Mouse (Mus musculus): ENCODE measurements around the gene Olfr544.

Gene Olfr544

DNA sequence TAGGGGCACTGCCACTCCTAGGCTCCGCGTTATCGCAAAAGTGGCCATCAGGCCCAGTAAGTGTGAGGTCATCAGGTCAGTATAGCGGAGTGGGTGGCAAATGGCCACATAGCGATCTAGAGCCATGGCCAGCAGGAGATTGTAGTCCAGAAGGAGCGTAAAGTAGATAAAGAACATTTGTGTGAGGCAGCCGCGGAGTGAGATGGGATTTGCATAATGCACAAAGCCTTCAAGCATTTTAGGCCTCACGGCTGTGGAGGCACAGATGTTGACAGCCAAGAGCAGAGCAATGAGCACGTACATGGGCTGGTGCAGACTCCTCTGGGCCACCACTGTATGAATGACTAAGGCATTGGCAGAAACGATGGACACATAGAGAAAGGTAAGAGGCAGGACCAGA is 10.7 kb downstream of the Olfr544 start:
- DNase-seq (ENCODE audit: low read depth, low spot score) = no peak

DNA sequence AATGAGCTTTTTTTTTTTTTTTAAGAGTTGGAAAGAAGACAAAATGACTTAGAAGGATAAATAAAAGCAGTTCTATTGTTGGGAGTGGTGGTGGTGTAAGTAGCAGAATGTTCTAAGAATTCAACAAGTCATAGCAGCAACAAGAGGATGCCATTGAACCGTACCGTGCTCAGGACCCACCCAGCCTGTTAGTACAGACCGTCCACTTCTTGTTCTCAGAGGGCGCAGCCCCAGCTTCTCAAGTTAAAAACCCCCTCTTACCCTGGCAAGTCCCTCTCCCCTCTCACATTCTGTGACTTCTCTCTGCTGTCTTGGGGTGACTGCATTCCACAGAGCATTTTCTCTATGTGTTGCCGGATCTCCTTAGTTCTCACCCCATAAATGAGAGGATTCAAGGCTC is 11.5 kb downstream of the Olfr544 start:
- DNase-seq (ENCODE audit: low read depth, low spot score) = no peak

DNA sequence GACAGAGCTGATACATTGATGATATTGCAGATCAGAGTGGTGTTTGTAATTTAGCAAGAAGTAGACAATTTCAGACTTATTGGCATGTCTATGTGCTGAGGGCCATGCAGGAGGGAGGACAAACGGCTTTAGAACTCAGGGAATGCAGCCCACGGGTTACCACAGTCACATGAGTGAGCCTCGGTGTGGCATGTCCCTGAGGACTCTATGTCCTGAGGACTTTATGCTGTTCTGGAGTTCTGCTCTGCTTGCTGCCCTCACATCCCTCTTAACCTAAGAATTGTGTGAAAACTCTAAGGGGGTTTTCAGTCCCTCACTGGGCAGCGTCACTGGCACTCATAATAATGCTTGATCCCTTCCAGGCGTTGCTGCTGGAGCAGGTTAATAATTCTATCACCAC is 15.4 kb downstream of the Olfr544 start:
- no peak for DNase-seq (ENCODE audit: low read depth, low spot score)

DNA sequence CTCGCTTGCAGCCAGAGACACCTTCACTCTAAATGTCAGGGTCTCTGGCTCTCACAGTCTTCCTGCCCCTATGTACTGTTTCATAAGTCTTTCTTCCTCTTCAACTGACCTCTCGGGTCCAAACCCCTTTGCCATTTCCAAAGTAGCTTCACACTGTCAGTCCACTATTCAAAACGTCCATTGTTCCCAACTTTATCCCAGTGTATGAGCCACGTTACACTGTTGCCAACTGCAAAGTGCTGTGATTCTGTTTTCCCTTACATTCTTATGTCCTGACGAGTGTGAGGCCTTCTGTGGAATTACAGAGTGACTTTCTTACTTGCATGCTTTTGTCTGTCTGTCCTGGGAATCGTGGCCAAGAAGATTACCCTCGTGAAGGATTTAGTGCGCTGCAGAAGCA is 20.5 kb downstream of the Olfr544 start:
- no peak for DNase-seq (ENCODE audit: low read depth, low spot score)

DNA sequence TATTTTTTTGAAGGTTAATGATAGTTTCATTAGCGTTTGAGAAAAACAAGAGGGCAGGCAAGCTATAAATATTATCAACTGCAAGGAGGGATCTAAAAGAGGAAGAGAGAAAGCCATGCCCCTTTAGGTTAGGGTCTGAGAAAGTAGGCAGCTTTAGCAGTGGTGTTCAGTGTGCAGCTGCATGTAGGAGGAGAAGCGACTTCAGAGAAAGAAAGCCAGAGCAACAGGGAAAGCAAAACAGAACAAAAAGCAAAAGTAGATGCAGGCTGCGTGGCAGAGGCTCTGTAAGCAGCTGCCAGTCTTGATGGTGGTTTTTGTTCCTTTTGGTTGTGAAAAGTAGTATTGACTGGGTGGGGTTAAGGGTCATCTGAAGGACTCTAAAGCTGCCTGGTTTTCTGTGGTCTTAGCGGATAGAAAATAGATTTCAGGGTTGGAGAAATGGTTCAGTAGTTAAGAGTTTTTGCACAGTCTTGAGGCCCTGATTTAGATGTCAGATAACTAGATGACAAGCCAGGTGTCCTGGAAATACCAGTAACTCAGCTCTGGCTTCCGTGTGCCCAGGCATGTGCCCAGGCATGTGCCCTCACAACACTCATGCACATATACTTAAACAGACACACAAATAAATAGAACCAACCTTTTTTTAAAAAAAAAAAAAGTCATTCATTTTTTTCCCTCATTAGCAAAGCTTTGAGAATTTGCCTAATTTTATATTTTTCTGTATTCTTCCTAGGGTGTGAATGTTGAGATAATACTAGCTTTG is 29.3 kb downstream of the Olfr544 start:
- DNase-seq (ENCODE audit: low read depth, low spot score) = no peak

DNA sequence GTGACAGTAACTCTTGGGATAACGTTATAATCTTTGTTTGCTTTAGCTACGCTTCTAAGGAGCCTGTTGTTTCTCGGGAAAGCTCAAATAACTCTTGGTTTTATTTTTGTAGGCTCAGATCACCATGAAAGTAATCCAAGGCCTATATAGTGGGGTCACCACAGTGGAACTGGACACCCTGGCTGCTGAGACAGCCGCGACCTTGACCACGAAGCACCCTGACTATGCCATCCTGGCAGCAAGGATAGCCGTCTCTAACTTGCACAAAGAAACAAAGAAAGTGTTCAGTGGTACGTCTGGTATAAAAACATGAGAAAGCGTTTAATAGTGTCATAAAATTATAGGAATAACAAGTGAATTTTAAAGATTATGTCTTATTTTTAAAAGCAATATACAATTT is 41.7 kb downstream of the Olfr544 start:
- no peak for DNase-seq (ENCODE audit: low read depth, low spot score)

DNA sequence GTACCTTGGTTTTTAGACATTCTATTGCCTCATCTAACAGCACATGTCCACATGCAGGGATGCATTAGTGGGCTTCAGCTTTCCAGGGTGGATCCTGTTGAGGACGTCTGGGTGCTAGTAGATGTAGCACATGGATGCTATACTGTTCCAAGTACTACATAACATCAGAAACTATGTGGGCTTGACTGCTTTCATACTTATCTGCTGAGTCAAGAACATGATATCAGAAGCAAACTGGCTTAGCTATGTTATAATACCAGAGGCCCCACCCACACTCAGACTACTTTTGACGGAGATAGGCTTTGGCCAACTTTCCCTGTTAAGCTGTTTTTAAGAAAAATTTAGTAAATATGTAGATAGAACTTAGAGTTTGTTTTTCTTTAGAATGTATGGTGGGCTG is 43.8 kb downstream of the Olfr544 start:
- peak; percentile 55 for DNase-seq (ENCODE audit: low read depth, low spot score)

DNA sequence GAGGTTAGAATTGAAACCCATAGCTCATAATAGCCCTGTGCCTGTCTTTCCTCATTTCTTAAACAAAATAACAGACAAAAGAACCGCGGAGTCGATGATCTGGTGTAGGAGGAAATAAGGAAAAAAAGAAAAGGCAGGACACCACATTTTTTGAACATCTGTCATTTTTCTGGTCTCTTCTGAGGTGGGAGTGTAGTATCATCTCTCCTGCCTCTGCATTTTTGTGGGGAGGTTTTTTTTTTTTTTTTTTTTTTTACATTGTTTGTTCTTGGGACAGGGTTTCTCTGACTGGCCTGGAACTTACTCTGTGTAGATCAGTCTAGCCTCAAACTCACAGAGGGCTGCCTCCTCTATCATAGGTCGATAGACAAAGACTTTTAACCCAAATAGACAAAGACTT is 45.7 kb downstream of the Olfr544 start:
- peak; percentile 28 for DNase-seq (ENCODE audit: low read depth, low spot score)

DNA sequence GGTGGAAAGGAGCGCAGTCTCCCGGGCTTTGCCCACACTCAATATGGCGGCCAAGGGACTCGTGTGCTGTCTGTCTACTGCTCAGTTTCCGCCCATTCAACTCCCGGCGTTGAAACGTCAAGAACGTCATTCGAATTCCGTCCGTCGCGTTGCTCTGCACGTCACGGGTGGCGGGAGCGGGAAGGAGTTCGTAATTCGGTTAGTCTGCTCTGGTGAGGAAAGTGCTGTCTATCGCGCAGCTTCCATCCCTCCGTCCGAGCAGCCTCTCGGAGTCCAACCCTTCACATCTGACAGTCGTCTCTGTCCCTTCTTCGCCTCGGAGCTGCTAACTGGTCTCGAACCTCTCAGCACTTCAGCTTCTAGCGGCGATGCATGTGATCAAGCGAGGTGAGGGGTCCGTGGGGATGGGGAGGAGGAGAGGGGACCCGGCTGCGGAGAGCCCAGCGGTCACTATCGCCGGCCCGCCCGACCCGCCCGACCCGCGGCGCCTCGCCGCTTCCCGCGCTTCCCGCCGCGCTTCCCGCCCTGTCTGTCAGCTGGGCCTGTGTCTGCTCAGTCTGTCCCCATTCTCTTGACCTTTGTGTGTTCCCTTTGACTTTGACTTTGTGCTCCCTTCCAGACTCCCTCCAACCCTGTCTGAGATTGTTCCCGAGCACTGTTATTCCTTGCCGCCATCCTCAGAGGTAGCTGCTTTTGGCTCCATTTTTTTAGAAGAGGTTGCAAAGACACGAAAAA is 46.3 kb downstream of the Olfr544 start, which contains the start of gene Rrm1:
Rrm1 (plus strand) TSS at position 39 of the 735 bp plus-strand sequence.
- peak; percentile 98 for DNase-seq (ENCODE audit: low read depth, low spot score)

DNA sequence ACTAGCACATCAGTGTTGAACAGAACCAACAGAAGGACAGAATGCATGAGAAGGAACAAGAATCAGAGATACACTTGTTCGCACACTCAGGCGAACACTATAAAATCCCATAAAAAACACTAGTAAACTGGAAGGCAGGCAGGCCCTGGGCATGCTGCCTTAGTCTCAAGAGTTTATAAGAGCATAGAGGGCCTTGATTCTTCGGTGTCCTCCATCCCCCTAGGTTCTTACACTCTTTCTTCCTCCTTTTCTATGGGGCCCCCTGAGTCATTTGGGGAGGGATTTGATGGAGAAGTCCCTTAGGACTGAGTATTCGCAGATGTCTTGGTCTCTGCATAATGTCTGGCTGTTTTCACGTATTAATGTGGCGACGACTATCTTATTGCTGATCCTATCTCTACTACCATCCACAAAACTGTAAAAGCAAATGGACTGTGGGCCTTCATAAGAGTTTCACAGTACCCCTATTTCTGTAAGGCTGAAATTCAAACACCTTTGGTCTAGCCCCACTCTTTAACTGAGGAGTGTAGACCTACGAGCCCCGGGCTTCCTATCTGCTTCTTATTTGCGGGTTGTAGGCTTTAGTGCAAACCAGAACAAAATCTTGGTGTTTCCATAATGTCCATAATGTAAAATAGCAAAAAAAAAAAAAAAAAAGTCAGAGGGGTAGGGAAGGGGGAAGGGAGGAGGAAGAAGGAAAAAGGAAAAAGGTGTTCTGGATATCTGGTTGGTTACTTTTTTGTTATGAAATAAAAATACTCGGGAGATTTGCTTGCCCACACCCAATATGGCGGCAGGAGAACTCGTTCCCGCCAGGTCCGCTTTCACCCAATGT is 47.1 kb downstream of the Olfr544 start:
- peak; percentile 24 for DNase-seq (ENCODE audit: low read depth, low spot score)

DNA sequence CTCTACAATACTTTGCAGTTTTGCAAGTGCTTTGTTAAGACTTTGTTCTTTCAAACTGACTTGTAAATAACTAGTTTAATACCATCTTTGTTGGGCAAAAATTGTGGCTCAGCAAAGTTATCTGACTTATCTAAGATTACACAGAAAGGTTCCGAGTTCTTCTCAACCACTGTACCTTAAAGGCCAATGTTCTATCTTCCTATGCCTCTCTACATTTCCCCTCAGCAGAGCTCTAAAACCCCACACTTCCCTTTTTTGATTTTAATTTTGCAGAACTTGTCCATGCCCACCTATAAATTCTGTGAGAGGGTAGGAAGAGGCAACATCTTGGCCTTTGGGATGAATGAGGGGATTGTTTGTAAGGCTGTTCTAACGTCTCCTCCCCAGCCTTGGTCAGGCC is 53.8 kb downstream of the Olfr544 start:
- no peak for DNase-seq (ENCODE audit: low read depth, low spot score)

Measured in 3T3-L1 (cell line).